Mouse (Mus musculus) left cerebral cortex, adult 11 months (tissue): ENCODE data around the gene Stt3b.

Experiments used
- DNase-seq: peaks from one replicate; pipeline ENCODE4 v3.0.0; 2022; ENCODE audit warnings: low spot score

Gene Stt3b

DNA sequence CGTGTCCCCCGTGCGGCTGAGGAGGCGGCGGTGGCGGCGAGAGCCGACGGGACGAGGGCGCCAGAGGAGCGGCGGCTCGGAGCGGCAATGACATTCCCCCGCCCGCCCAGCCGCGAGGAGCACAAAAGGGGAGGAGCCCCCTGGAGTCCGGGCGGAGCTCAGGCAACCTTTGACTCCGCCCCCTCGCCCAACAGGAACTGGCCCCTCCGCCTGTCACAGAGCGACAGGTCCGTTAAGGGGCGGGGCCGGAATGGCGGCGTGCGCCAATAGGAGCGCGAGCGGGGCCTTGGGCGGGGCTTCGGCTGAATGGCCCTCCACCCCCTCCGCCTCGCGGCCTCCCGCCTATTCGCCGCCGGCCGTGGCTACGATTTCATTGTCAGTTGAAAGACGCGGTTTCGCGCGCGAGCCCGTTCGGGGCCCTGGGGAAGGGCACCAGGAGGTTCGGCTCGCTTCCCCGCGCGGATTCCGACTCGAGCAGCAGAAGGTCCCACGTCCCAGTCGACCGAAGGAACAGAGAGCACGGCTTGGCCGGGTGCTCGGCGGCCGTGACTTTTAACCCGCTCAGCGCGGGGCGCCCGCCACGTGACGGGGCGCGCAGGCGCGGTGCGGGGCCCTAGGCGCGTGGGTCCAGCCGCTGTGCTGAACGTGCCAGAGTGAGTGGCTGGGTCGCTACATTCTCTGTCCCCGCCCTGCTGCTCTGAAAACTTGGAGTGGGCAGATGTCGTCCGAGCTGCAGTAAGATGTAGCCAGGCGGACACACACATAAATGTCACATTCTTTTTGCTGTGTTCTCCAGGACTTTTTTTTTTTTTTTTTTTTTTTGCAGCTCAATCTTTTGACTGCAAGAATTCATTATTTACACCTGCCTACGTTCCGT, at the start of gene Stt3b:
Gene Stt3b, minus strand, starts transcription at position 76 of the 877 bp plus-strand sequence.
- peak; percentile 99 for DNase-seq

DNA sequence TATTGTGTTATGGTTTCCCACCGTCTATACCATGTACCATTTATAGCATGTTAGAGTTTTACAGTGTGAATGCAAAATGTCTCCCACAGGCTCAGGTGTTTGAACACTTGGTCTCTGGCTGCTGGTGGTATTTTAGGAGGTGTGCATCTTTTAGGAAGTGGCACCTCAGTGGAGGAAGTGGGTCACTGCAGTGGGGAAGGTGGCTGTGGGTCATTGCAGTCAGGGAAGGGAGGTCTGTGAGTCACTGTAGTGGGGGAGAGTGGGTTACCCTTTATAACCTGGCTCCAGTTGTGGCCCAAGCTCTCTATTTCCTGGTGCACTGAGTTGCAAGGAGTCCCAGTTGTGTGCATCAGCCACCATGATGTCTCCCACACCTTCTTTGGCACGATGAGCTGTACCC, 48.2 kb upstream of the Stt3b start:
- DNase-seq, result no peak

DNA sequence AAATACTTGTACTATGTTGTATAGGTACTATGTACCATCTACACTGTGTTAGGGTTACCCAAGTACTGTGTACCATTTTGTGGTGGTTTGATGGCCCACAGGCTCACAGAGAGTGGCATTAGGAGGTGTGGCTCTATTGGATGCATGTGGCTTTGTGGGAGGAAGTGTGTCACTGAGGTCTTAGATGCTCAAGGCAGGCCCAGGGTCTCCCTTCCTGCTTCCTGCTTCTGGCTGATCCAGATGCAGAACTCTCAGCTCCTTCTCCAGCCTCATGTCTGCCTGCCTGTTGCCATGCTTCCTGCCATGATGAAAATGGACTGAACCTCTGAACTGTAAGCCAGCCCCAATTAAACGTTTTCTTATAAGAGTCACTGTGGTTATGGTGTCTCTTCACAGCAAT, 47.8 kb upstream of the Stt3b start:
- no peak for DNase-seq

DNA sequence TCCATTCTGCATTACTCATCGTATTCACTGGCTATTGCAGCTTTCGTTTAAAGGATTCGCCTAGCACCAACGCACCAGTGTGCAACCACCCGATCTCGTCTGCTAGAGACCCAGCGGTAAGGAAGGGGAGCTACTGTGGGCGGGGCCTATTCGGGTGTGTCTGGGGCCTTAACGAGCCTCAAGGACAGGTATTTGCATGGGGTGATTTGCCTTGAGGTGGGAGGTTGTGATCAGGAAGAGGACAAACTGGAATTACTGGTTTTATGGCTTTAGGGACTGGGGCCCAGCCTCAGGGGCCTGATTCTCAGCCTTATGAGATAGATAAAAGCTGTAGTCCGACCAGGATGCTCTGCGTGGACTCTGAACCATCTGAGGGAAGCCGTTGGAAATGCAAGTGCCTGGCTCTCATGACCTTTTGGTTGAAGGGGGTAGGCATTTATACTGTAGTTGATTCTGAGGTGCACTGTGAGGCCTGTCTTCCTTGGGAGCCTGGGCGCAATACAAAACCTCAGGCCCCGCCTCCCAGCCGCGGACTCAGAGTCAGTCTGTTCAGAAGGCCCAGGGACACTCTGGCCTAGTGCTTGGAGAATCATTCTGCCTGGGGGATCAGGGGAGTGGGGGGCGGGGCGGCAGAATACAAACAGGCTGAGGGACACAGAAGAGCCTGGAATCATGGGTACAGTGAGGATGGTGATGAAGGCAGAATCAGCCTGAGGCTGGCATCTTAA, 46.7 kb upstream of the Stt3b start:
- no peak for DNase-seq

DNA sequence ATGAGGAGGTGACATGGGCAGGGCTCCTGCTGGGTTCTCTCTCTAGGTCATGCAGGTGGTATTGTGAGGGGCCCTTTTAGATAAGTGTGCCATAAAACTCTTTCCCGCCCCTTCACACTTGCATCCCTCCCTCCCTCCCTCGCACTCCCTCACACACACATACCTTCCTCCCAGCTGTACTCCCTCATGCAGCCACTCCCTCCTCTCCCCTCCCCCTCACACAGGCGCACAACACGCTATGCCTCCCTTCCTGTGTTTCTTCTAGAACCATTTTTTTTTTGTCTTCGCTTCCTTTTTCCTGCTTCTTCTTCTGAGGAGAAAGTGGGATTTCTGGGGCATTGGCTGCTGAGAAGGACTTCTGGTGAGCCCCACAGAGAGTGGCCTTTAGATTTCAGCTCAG, 45.8 kb upstream of the Stt3b start:
- DNase-seq, result no peak

DNA sequence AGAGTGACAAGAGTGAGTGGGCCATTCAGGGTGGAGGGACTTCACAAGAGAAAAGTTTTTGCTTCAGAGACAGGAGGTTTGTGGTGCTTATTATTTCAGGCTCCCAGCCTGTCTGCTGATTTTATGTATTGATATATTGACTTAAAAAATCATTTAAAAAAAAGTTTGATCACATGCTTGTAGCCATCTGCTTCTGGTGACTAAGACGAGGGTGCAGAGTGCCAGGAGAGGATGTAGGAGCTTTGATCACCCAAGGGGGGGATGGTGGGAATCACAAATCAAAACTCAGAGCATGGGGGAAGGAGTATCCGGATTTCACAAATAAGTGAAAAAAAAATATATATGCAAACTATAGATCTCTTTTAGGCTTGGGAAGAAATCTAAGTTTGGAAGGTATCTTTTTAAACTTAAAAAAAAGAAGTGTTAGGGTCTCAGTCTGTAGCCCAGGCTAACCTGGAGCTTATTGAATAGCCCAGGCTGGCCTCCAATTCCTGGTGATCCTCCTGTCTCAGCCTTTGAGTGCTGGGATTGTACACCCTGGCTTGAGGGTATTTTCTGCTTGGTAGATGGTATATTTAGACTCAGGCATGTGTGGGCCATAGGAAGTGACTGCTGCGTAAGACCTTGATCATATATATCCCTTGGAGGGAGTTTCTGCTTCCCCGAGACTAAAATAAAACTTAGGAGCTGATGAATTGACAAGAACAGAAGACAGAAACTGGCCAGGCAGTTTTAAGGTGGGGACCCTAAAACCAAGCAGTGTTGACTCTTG, 39.7 kb upstream of the Stt3b start:
- no peak for DNase-seq

DNA sequence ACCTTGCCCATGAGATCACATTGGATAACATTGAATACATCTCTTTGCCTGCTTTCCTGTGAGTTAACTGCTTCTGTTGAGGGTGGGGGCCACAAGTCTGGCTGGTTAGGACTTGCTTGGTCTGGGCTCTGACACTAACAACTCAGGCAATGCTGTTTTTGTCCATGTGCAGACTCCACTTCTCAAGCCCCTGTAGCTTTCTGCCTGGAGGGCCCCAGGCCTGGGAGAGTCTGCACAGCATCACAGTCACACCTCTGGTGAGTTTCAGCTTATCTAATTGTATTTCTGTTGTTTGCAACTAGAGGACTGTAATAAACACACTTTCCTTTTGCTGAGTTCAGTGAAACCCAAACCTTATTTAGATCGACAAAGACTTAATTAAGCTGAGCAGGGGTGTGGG, 38.9 kb upstream of the Stt3b start:
- no peak for DNase-seq

DNA sequence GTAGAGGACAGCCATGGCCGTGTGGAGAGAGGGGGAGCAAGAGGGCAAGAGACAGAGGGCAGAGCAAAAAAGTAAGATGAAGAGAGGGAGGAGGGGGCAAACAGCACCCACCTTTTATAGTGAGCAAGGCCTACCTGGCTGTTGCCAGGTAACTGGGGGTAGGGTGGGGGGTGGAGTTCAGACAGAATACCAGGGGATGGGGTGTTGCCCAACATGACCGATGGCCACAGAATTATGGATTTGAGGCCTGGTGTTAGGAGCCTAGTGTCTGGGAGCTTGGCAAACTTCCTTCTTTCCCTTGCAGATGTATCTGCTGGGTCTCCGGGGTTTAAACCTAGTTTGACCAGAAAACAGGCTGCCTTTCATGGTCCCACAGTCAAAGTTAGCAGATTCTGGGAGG, 34.7 kb upstream of the Stt3b start:
- no peak for DNase-seq

DNA sequence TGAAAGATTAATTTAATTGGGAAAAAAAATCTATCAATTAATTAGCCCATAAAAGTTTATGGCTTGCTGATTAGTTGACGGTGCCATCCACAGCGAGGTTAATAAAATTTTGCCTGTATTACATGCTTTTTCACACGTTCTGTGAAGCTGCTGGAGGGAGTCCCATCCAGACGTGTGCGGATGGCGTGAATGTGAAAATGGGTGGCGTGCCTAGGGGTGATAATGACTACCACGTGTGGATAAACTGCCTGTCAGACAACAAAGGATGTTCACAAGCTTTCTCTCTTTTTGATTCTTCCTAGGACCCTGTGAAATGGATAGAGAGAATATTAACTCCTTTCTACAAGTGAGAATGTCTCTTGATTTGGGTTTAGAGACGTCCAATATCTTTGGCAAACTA, 31.4 kb upstream of the Stt3b start:
- DNase-seq, result no peak

DNA sequence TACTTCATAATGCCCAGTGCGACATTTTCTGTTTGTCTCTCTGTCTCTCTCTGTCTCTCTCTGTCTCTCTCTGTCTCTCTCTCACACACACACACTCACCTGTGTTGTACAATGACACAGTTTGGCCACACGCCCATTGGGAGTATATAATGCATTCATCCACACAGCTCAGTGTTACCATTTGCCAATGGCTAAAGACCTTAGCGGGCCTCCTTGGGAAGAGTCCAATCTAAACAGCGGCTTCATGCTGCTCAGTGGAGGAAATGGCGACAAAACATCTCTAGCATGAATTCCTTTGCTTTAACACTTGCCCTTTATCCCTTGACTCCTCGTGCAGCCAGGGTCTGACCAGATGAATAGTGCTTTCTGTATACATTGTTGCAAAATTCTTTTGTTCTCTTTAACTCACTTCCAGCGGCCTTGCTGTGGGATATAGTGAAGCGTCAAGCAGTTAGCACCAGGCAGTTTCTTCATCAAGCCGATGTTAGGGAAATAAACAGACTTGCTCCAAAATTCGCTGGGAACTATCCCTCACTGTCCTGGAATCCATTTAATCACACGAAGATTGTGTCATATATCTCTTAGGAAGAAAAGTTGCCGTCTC, 30.1 kb upstream of the Stt3b start:
- no peak for DNase-seq

DNA sequence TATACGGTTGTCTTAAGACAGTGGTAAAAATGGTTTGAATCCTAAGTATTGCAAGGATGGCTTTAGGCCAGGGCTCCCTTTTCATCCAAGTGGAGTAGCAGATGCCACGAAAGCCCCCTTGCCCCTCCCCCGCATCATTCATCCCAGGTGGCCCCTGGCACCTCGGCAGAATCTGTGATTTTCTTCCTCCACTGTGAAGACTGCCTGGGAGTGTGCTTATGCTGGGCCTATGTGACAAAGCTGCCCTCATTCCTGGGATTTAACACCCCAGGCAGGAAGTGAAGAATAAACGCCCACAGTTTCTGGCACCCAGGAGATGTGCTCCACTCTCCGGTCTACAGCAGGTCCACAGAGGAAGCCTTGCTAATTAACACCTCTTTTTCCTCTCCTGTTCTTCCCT, 28.6 kb upstream of the Stt3b start:
- peak; percentile 58 for DNase-seq

DNA sequence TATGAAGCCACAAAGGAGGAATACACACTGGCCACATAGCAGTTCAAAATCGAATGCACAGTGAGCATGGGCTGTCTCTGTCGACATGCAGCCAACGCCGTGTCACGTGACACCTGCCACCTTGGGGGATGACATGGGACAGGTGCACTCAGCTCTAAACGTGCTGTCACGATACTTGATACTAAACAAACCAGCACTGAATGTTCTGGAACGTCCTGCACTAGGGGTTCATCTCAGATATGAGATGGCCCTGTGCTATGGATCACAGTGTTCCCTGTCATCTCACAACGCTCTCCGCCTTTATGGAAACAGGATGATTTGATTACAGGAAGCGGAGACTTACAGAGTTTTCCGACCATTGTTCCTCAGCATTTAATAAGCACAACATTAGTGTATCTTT, 22.8 kb upstream of the Stt3b start:
- DNase-seq, result no peak

DNA sequence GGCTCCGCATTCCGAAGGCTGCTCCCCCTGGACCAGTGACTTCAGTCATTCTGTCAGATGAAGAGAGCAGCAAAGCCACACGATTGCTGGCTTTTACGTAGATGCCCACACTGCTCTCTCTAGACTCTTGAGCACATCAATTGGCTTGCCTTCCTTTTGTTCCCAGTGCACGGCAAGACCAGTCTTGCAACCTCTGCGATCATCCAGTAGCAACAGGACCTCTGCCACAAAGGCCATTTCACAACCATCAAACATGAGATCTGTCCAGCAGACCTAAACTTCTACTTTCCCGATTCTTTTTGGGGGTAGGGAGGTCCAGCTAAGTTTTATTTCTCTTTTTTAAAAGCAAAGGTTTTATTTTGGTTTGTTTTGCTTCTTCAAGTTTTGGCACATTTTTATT, 22.1 kb upstream of the Stt3b start:
- no peak for DNase-seq

DNA sequence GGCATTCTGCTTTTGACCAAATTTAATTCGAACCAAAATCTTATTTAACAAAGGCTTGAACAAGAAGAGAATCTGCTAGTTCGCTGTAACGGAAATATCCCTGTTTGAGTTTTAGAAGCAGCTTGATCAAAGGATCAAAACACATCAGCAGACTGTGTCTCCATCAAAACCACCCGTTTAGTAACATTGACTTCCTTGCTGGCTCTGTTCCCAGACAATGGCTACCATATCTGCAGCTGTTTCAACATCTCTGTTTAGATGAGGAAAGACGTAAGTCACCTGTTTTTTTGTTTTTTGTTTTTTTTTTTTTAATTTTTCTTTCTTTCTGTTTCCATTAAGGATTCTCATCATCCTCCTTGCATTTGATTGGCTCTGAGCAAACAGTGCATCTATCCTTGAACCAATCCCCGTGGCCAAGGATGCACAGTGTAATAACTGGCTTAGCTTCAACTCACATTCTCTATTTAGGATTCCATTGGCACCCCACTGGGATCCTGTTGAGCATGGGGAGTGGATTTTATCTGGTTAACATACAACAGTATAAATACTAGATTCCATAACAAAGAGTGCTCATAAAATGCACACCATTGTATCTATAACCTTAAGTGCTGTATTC, 20.7 kb upstream of the Stt3b start:
- DNase-seq, result no peak

DNA sequence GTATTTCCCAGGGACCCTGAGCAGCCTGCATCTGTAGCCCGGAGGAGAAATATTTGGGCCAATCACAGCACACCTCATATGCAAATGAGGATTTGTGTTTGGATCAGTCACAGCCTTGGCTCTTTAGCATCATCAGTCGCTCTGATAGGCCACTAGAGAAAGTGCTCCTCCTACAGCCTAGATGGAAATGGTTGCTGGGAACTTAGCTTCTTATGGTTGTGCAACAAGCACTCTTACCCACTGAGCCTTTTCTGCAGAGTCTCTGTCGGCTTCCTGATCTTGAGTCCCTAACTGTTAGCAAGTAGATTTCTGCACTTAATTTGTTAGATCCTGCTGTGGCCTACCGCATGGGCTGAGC, 16.3 kb upstream of the Stt3b start:
- DNase-seq, result no peak

DNA sequence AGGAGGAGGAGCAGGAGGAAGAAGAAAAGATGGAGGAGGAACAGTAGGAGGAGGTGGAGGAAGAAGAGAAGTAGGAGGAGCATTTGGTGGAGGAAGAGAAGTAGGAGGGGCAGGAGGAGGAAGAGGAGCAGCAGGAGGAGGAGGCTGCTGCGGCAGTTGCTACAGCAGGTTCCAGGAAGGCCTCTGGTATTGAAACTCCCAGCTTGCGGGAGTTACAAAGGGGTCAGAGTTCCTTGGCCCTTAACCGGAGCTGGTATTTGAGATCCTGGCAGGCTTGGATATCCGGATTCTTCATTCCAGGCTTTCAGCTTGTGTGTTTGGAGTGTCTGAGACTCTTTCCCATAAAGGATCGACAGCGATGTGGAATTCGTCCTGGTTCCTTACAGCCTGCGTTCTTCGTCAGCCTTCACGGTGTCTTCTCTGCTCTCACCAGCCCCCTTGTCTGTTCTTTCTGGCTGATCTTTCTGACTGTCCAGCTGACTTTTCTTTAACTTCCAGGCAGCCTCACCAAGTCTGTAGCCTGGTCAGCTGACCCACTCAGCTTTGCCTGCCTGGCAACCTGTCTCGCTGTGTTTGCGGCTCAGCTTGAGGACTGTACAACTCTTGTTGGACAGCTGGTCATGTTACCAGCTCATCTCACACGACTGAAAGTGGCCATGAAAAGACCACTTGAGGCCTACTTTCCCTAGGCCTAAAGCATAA, 15.8 kb upstream of the Stt3b start:
- DNase-seq, result no peak

DNA sequence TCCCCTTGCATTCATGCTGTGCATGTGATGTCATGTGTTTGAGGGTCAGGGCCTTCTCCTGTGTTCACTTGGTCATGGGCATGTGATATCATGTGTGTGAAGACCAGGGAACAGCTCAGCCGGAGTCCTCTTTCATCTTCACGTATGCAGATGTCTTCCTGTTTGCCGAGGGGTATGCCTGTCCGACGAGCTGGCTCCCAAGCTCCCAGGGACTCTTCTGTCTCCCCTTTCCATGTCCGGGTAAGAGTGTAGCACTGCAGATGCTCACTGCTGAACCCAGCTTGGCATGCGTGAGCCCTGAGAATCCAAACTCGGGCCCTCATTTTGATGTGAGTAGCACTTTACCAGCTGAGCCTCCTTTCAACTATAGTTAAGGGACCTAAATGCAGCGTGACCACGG, 13.4 kb upstream of the Stt3b start:
- no peak for DNase-seq

DNA sequence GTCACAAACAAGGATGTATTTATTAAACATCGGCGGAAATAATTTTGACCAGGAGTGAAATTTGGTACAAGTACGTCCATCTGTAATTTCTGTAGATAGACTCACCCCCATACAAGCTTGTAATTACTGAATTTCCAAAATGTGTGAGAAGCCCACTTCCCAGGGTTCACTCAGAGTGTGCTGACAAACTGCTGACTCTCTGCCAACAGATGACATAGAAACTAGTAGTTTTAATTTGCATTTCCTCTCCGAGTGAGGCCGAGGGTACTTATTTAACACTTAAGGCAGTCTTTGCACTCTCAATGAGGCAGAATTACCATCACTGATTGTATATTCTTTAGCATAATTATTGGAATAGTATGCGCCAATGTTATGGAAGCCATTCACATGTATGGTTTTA, 12.2 kb upstream of the Stt3b start:
- DNase-seq, result no peak

DNA sequence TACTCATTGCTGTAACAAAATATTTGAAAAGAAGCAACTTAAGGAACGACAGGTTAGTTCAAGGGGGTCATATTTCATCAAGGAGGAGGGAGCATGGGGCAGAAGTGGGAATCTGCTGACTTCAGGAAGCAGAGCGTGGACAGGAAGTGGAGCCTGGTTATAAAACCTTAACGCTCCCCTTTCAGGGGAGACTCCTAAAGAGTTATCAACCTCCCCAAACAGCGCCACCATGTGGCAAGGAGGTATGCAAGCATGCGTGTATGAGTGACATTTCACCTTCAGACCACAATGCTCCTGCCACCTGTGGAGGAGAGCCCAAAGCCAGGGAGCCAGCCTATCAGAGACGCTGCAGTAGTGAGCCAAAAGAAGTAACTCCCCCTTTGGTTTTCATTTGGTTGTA, 10.8 kb upstream of the Stt3b start:
- no peak for DNase-seq

DNA sequence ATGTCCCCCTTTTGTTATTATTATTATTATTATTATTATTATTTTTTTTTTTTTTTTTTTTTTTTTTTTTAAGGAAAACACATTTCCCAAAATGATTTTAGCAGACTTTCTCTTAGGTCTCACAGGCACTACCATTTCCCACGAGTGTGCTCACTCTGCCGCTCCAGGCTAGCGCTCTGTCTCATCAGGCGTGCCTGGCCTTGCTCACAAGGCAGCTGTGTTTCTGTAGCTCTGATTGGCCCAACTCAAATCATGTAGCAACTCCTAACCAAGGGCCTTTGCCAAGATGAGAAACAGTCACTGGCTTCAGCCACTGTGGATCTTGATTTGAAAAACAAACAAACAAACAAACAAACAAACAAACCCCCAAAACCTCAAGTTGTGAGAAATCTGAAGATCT, 9.9 kb upstream of the Stt3b start:
- no peak for DNase-seq

DNA sequence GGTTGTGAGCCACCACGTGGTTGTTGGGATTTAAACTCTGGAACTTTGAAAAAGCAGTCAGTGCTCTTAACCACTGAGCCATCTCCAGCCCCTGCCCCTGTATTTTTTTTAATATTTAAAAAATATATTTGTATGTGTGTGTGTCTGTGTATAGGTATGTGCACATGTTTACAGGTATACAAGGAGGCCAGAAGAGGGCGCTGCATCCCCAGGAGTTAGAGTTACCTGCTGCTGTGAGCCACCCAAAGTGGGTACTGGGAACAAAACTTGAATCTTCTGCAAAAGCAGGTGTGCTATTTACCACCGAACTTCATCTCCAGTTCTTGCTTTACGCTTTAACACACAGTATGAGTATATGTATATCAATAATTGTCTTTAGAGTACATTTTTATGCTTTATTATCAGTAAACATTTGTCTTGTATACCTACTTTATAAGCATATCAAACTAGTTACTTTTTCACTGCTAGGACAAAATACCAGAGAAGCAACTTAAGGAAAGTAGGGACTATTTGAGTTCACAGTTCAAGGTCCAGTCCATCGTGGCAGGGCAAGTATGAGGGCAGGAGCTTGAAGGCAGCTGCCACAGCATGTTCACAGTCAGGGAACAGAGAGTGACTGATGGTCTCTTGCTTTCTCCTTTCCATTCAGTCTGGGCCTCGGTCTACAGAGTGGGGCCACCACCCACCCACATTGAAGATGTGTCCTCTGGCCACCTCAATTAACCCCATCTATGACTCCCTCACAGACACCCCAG, 8.6 kb upstream of the Stt3b start:
- DNase-seq, result no peak
